Mouse (Mus musculus) myocyte (in vitro differentiated cells): ENCODE data around the gene Shq1. TPM values are rescaled to one million over a fixed set of nuclear protein-coding genes. Genes with fewer than 3 reads are reported as not detected.
A peak's percentile ranks its signal among the peaks of the same experiment; 100 is the strongest.

Source experiments
- H3K27me3 ChIP-seq: one replicate; pipeline ENCODE4 v1.6.1; 2011; ENCODE audit not compliant: control insufficient read depth, insufficient read depth, insufficient read length
- H3K36me3 ChIP-seq: one replicate; pipeline ENCODE4 v1.6.1; 2011; ENCODE audit not compliant: control insufficient read depth, insufficient read depth
- H3K4me2 ChIP-seq: one replicate; pipeline ENCODE4 v1.6.1; 2011; ENCODE audit warnings: low read depth, control low read depth
- H3K4me3 ChIP-seq: one replicate; pipeline ENCODE4 v1.5.1; 2011; ENCODE audit warnings: mild to moderate bottlenecking, control low read depth, moderate library complexity
- H3K79me2 ChIP-seq: one replicate; pipeline ENCODE4 v1.6.1; 2011; ENCODE audit not compliant: control insufficient read depth, insufficient read depth
- H3ac ChIP-seq: one replicate; pipeline ENCODE4 v1.6.1; 2011; ENCODE audit not compliant: control insufficient read depth, insufficient read length
- CEBPB ChIP-seq: IDR thresholded peaks from 2 replicates; pipeline ENCODE4 v1.6.1; 2011; ENCODE audit warnings: mild to moderate bottlenecking, moderate library complexity; ENCODE audit not compliant: poor library complexity, insufficient read depth, severe bottlenecking
- E2F4 ChIP-seq: IDR thresholded peaks from one replicate; pipeline ENCODE4 v1.6.1; 2011; ENCODE audit warnings: mild to moderate bottlenecking, control low read depth, moderate library complexity; ENCODE audit not compliant: insufficient read depth
- MAX ChIP-seq: IDR thresholded peaks from one replicate; pipeline ENCODE4 v1.6.1; 2011; ENCODE audit warnings: low read depth, mild to moderate bottlenecking, control low read depth
- MYOD1 ChIP-seq, 3 experiments: IDR thresholded peaks; one replicate each; pipeline ENCODE4 v1.6.1; 2011; ENCODE audit warnings: control low read depth in 2 of 3, low read depth in 2 of 3, mild to moderate bottlenecking in 2 of 3, moderate library complexity in 1 of 3; ENCODE audit not compliant: insufficient read length in 2 of 3, control insufficient read depth in 1 of 3
- MYOG ChIP-seq, 3 experiments: IDR thresholded peaks; one replicate each; pipeline ENCODE4 v1.6.1; 2011; ENCODE audit warnings: control low read depth in 2 of 3, low read depth in 2 of 3, mild to moderate bottlenecking in 2 of 3; ENCODE audit not compliant: insufficient read length in 2 of 3, control insufficient read depth in 1 of 3, insufficient read depth in 1 of 3
- POLR2A ChIP-seq: IDR thresholded peaks from one replicate; pipeline ENCODE4 v1.6.1; 2011; ENCODE audit warnings: low read depth, mild to moderate bottlenecking, control low read depth, moderate library complexity; ENCODE audit not compliant: insufficient read length
- POLR2AphosphoS2 ChIP-seq: IDR thresholded peaks from one replicate; pipeline ENCODE4 v1.6.1; 2011; ENCODE audit warnings: low read depth, control low read depth; ENCODE audit not compliant: insufficient read length
- REST ChIP-seq: IDR thresholded peaks from one replicate; pipeline ENCODE4 v1.6.1; 2011; ENCODE audit warnings: mild to moderate bottlenecking, control low read depth, moderate library complexity; ENCODE audit not compliant: insufficient read depth, insufficient read length
- SRF ChIP-seq: IDR thresholded peaks from one replicate; pipeline ENCODE4 v1.6.1; 2011; ENCODE audit warnings: low read depth; ENCODE audit not compliant: control insufficient read depth, insufficient read length
- TCF12 ChIP-seq: IDR thresholded peaks from one replicate; pipeline ENCODE4 v1.6.1; 2011; ENCODE audit warnings: mild to moderate bottlenecking, control low read depth; ENCODE audit not compliant: poor library complexity, insufficient read depth, severe bottlenecking
- TCF3 ChIP-seq: IDR thresholded peaks from one replicate; pipeline ENCODE4 v1.6.1; 2011; ENCODE audit warnings: low read depth, control low read depth; ENCODE audit not compliant: insufficient read length
- USF1 ChIP-seq: IDR thresholded peaks from one replicate; pipeline ENCODE4 v1.6.1; 2011; ENCODE audit warnings: low read depth, mild to moderate bottlenecking, control low read depth, moderate library complexity
- polyA plus RNA-seq: library from polyadenylated mRNA; unstranded; fragments of >200 nt; fragmentation: generic; extraction: Trizol; gene quantifications from one replicate; pipeline ENCODE4 v1.2.1, GENCODE M21; 2012; ENCODE audit warnings: missing spikeins

Gene Shq1
- polyA plus RNA-seq, 1 experiment, result 6.6 TPM

GRCm38 (mm10) chr6:100537987-100538386 is 133.0 kb downstream of the Shq1 start:
- H3K4me3 ChIP-seq, result no peak overlapping the region
- no peaks in the 10 kb centered on the region for H3K79me2 ChIP-seq
- H3K4me2 ChIP-seq, result no peak overlapping the region
- no peak for TF ChIP-seq REST
- TF ChIP-seq MAX, result no peak
- no peak for TF ChIP-seq POLR2A
- TF ChIP-seq MYOG (IDR thresholded peaks at IDR 0.05; ENCODE audit: control insufficient read depth in 1 of 3, insufficient read depth in 1 of 3, insufficient read length in 2 of 3, low read depth in 2 of 3), result no peak
- TF ChIP-seq TCF3, result no peak
- TF ChIP-seq E2F4, result no peak
- no peak for TF ChIP-seq MYOD1 (IDR thresholded peaks at IDR 0.05; ENCODE audit: control insufficient read depth in 1 of 3, insufficient read length in 2 of 3, low read depth in 2 of 3)
- no peak for TF ChIP-seq SRF
- TF ChIP-seq TCF12, result no peak
- H3ac ChIP-seq, result no peak overlapping the region
- no peaks in the 10 kb centered on the region for H3K36me3 ChIP-seq
- peaks cover 7% of the 10 kb centered on the region for H3K27me3 ChIP-seq

- no peaks in the 10 kb centered on the region for H3K79me2 ChIP-seq
- TF ChIP-seq SRF (no peak), MYOG (IDR thresholded peaks at IDR 0.05; ENCODE audit: control insufficient read depth in 1 of 3, insufficient read depth in 1 of 3, insufficient read length in 2 of 3, low read depth in 2 of 3) (peak in 1 of 3 experiments; percentile 14), MYOD1 (IDR thresholded peaks at IDR 0.05; ENCODE audit: control insufficient read depth in 1 of 3, insufficient read length in 2 of 3, low read depth in 2 of 3) (peak in 2 of 3 experiments; percentile 4 to 37)
- no peak overlapping the region for H3K4me3 ChIP-seq
- no peak overlapping the region for H3ac ChIP-seq
- H3K36me3 ChIP-seq, result no peaks in the 10 kb centered on the region
- H3K27me3 ChIP-seq, result peaks cover 7% of the 10 kb centered on the region
- H3K4me2 ChIP-seq, result no peak overlapping the region
These were observed 133.9 kb downstream of the Shq1 start for GRCm38 (mm10) chr6:100537042-100537441.

GRCm38 (mm10) chr6:100533364-100533763 is 137.6 kb downstream of the Shq1 start:
- Histone ChIP-seq H3K36me3 (no peaks in the 10 kb centered on the region), H3K27me3 (peaks cover 7% of the 10 kb centered on the region), H3K79me2 (no peaks in the 10 kb centered on the region), H3K4me2 (no peak overlapping the region), H3K4me3 (no peak overlapping the region), H3ac (no peak overlapping the region)
- TF ChIP-seq E2F4 (no peak), USF1 (no peak), SRF (no peak), REST (no peak), TCF3 (no peak), MAX (no peak), POLR2A (no peak), CEBPB (no peak), TCF12 (no peak), POLR2AphosphoS2 (no peak), MYOG (IDR thresholded peaks at IDR 0.05; ENCODE audit: control insufficient read depth in 1 of 3, insufficient read depth in 1 of 3, insufficient read length in 2 of 3, low read depth in 2 of 3) (no peak), MYOD1 (IDR thresholded peaks at IDR 0.05; ENCODE audit: control insufficient read depth in 1 of 3, insufficient read length in 2 of 3, low read depth in 2 of 3) (no peak)

GRCm38 (mm10) chr6:100532326-100532725 is 138.6 kb downstream of the Shq1 start:
- Histone ChIP-seq H3K79me2 (no peaks in the 10 kb centered on the region), H3K36me3 (no peaks in the 10 kb centered on the region), H3K27me3 (peaks cover 7% of the 10 kb centered on the region), H3K4me2 (no peak overlapping the region), H3ac (no peak overlapping the region), H3K4me3 (no peak overlapping the region)
- no peak for TF ChIP-seq TCF3
- no peak for TF ChIP-seq MAX
- no peak for TF ChIP-seq TCF12
- TF ChIP-seq REST, result no peak
- TF ChIP-seq POLR2A, result no peak
- no peak for TF ChIP-seq MYOG (IDR thresholded peaks at IDR 0.05; ENCODE audit: control insufficient read depth in 1 of 3, insufficient read depth in 1 of 3, insufficient read length in 2 of 3, low read depth in 2 of 3)
- TF ChIP-seq E2F4, result no peak
- no peak for TF ChIP-seq MYOD1 (IDR thresholded peaks at IDR 0.05; ENCODE audit: control insufficient read depth in 1 of 3, insufficient read length in 2 of 3, low read depth in 2 of 3)
- no peak for TF ChIP-seq POLR2AphosphoS2
- TF ChIP-seq SRF, result no peak
- no peak for TF ChIP-seq CEBPB
- no peak for TF ChIP-seq USF1

- Histone ChIP-seq H3K27me3 (peaks cover 7% of the 10 kb centered on the region), H3ac (no peak overlapping the region), H3K4me3 (no peak overlapping the region), H3K4me2 (no peak overlapping the region), H3K79me2 (no peaks in the 10 kb centered on the region), H3K36me3 (no peaks in the 10 kb centered on the region)
- no peak for TF ChIP-seq E2F4
- TF ChIP-seq POLR2AphosphoS2, result no peak
- no peak for TF ChIP-seq MAX
- no peak for TF ChIP-seq CEBPB
- no peak for TF ChIP-seq MYOG (IDR thresholded peaks at IDR 0.05; ENCODE audit: control insufficient read depth in 1 of 3, insufficient read depth in 1 of 3, insufficient read length in 2 of 3, low read depth in 2 of 3)
- TF ChIP-seq USF1, result no peak
- TF ChIP-seq POLR2A, result no peak
- TF ChIP-seq TCF12, result no peak
- TF ChIP-seq REST, result no peak
- TF ChIP-seq SRF, result no peak
- no peak for TF ChIP-seq MYOD1 (IDR thresholded peaks at IDR 0.05; ENCODE audit: control insufficient read depth in 1 of 3, insufficient read length in 2 of 3, low read depth in 2 of 3)
- no peak for TF ChIP-seq TCF3
These were observed 141.3 kb downstream of the Shq1 start for GRCm38 (mm10) chr6:100529673-100530072.
